Mouse (Mus musculus) spleen, embryonic (tissue): ENCODE data around the gene Grin2b.
"Not testable (repeated sequence)": the region's sequence is repeated elsewhere in the genome, so short reads cannot be mapped to it uniquely, and the experiment has no call there.

Source experiments
- CTCF ChIA-PET: fragments of 350-600 bp; sonication (Branson Sonifier 250); formaldehyde crosslinking; loops from one replicate; lab custom pipeline; 2022; lab: Charles Lee

Gene Grin2b

GRCm38 (mm10) chr6:135798202-135798992 is 374.9 kb downstream of the Grin2b start:
- CTCF ChIA-PET: no interaction called here

- CTCF ChIA-PET: no interaction called here
These were observed 375.8 kb downstream of the Grin2b start for GRCm38 (mm10) chr6:135797371-135798033.

- CTCF ChIA-PET: no interaction called here
These were observed 376.4 kb downstream of the Grin2b start for GRCm38 (mm10) chr6:135796911-135797310.

GRCm38 (mm10) chr6:135791412-135791811 is 381.9 kb downstream of the Grin2b start:
- CTCF ChIA-PET: no interaction called here

DNA sequence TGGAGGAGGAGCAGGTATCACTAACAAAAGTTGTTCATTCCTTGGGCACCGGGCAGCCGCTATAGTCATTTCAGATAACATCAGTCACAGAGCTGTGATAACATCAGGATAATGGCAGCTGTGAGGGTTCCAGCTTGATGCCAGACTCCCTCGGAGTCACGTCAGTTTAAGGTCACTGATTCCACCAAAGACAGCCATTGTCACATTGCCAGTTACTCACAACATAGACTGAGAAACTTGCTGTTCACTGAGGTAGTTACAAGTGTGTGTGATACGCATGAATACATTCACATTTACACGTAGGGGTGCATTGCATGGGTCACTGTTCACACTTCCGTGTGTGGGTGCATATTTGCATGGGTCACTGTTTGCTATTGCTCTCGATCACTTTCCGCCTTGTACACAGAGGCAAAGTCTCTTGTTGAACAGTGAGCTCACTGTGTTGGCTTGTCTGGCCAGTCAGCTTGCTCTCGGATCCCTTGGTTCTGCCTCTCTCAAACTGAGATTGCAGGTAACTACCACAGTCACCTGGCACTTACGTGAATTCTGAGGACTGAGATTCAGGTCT is 383.6 kb downstream of the Grin2b start:
- CTCF ChIA-PET: no interaction called here

DNA sequence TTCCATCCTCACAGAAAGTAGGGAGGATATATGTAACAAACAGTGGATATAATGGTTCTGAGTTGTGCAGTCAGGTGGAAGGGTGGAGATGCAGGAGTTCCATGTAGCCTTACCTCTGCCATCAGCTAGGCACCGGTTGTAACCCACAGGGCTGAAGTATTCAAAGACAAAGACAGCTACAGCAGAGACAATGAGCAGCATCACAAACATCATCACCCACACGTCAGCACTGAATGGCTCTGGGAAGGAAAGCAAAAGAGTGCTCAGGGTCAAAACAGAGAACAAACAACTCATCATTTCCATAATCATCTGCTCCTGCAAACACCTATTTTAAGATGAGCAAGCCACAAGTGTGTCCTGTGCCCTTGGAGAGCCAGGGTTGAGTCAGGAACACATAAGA is 398.6 kb downstream of the Grin2b start:
- CTCF ChIA-PET: no interaction called here

- CTCF ChIA-PET: no interaction called here
These were observed 405.7 kb downstream of the Grin2b start for GRCm38 (mm10) chr6:135767572-135767971.

DNA sequence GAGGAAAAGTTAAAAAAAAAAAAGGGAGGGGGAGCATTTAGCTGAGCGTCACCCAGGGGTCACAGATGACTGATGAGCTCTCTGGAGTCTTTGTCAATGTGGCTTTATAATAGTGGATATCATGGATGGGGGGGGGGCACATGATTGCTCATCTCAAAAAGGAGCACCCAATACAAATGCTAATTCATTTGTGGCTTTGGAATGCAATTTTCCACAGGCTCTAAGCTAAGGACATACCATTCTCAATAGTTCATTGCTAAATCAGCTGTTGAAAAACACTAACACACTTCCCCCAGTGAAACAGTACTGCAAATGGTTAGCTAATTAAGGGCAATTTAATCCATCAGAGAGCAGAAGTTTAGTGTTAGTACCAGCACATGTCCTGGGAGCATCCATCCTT is 414.6 kb downstream of the Grin2b start:
- CTCF ChIA-PET: no interaction called here

- CTCF ChIA-PET: no interaction called here
These were observed 417.2 kb downstream of the Grin2b start for GRCm38 (mm10) chr6:135756075-135756474.

- CTCF ChIA-PET: no interaction called here
These were observed 424.8 kb downstream of the Grin2b start for GRCm38 (mm10) chr6:135748412-135749076.

DNA sequence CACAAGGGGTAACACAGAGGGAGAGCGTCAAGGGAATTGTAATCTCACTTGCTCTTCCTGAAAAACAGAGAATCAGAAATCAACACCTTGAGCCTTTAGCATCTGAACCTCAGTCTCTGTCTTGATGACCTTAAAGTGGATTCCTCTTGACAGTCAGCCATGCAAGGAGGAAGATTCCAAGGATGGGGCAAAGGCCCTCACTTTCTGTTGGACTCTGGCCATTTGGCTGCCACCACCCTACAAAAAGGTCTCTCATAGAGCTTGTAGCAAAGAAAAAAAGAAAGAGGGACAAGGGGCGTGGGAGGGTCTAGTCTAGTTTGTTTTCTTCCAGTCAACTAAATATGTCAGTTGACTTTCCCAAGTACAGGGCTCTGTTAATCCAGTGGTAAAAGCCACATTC is 427.7 kb downstream of the Grin2b start:
- CTCF ChIA-PET: no interaction called here

GRCm38 (mm10) chr6:135734227-135734732 is 439.0 kb downstream of the Grin2b start:
- CTCF ChIA-PET: no interaction called here

DNA sequence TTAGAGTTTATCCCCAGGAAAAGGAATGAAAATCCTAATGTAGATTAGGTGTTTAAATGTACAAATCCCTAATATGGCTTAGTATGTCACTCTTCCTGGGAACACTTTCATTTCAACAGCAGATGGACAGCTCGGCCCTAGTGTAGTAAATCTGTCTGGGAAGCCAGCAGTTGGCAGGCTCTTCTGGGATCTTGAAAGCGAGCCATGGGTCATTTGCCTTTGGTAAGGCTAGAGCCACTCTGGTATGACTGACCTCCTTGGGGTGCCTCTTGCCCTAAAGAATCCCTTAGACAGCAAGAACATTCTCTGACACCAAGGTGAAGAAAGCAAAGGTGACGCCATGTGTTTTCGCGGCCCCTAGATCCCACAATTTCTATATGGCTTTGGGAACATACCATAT is 446.2 kb downstream of the Grin2b start:
- CTCF ChIA-PET: no interaction called here

DNA sequence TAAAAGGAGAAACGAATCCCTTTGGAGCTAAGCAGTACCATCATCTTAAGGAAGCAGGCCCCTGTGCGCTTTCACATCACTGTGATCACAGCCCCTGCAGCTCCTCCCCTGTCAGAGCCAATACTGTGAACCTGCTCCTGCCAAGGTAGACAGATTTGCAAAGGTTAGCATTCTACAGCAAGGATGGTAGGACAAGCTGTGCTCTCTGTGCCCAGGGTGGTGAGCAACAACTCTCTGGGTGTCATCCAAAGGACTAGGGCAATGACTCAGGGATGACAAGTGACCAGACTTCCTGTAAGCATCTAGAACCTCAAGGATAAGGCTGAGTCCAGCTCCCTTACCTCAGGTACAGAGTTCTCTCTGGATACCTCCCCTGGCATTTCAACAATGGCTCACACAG is 451.6 kb downstream of the Grin2b start:
- CTCF ChIA-PET: no interaction called here

- CTCF ChIA-PET: no interaction called here
These were observed 458.4 kb downstream of the Grin2b start for GRCm38 (mm10) chr6:135714906-135715305.

DNA sequence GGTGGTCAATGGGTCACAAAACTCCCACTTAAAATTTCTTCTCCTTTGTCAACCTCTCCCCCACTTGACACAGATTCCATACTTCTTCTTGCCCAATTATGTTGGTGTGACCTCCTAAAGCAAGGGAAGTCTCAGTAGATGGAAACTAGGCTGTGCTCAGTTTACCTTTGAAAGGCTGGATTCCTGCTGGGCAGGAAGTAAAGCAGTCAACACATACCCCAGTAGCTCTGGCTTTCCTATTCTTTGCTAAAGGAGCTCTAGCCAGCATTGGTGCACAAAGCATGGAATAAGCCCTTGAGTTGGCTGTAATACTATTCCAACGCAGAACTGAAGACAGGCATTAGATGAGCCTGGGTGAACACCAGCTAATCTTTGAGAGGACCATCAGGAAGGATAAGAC is 459.1 kb downstream of the Grin2b start:
- CTCF ChIA-PET: no interaction called here

DNA sequence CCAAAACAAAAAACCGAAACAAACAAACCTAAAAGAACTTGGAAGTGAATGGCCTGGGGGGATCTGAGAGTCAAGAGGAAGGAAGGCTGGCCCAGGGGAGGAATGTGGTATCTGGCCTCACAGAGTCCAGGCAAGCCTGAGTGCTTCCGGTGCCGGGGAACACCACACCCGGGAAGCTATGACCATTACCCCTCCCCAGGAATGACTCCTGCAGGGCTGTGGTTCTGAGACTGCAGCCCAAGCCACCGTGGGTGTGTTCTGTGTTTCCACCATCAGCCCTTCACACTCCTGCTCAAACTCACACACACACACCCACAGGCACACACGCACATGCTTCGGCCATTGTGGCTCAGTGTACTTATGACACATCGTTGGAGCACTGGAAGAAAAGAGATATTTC is 459.6 kb downstream of the Grin2b start:
- CTCF ChIA-PET: no interaction called here

- CTCF ChIA-PET: not testable (repeated sequence)
These were observed 466.3 kb downstream of the Grin2b start for GRCm38 (mm10) chr6:135706850-135707522.

DNA sequence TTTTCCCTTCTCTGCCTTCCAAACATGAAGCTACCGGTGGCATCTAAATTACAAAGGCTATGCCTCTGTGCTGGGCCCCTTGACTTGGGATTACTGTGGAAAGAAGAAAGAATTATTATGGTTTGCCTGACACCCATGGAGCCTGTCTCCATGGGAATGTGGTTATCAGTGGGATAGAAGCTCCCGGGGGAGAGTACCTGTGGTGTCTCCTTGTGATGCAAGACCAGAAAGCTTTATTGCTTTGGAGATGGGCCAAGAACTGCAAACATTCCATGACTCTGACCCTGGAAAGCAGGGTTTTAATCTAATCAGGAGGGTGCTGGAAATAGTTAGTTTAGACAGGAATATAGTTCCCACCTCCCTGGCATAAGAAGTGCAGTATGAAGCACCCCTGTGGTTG is 469.7 kb downstream of the Grin2b start:
- CTCF ChIA-PET: no interaction called here

DNA sequence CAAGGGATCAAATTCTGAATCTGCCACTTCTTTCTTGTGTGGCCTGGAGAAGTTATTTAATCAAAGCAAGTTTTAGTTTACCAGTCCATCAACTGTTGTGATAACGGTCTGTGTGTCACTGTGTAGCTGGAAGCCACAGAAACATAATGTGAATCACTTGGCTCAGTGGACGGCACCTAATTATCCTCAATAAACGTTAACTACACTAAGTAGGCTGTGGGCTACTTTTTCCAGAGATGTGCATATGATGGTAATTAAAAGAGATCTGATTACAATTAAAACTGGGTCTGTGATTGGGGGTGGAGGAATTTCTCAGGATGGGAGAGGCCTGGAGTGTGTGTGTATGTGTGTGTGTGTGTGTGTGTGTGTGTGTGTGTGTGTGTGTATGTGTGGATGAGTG is 471.9 kb downstream of the Grin2b start:
- CTCF ChIA-PET: no interaction called here

- CTCF ChIA-PET: no interaction called here
These were observed 472.5 kb downstream of the Grin2b start for GRCm38 (mm10) chr6:135700717-135701345.
